Mouse (Mus musculus): ENCODE measurements at regions not wholly inside any gene's neighbourhood (a gene's known extent, or its start where the extent isn't known, plus 50 kb on each side); places are given as distances from the start of the nearest gene placed in this dataset.

GRCm38 (mm10) chr15:29356395-29356794 lies 816.0 kb upstream of the Ctnnd2 start:
- DNase-seq, result no peak

GRCm38 (mm10) chr15:29399881-29400280 lies 772.5 kb upstream of the Ctnnd2 start:
- DNase-seq, result no peak

- no peak for DNase-seq
These were observed 739.2 kb upstream of the Ctnnd2 start for GRCm38 (mm10) chr15:29433033-29433739.

- no peak for DNase-seq
These were observed 734.6 kb upstream of the Ctnnd2 start for GRCm38 (mm10) chr15:29437699-29438326.

- peak; percentile 7 for DNase-seq
These were observed 724.5 kb upstream of the Ctnnd2 start for GRCm38 (mm10) chr15:29447876-29448275.

- no peak for DNase-seq
These were observed 687.3 kb upstream of the Ctnnd2 start for GRCm38 (mm10) chr15:29485136-29485535.

GRCm38 (mm10) chr15:29529974-29530373 lies 642.4 kb upstream of the Ctnnd2 start:
- DNase-seq, result no peak

- no peak for DNase-seq
These were observed 604.0 kb upstream of the Ctnnd2 start for GRCm38 (mm10) chr15:29568411-29568810.
